Mouse (Mus musculus): ENCODE measurements around the gene Dph5. TPM values are rescaled to one million over a fixed set of nuclear protein-coding genes. Genes with fewer than 3 reads are reported as not detected.

Dph5 gene
- polyA plus RNA-seq, 1 experiment from 2014 or later: 30.5 TPM

DNA sequence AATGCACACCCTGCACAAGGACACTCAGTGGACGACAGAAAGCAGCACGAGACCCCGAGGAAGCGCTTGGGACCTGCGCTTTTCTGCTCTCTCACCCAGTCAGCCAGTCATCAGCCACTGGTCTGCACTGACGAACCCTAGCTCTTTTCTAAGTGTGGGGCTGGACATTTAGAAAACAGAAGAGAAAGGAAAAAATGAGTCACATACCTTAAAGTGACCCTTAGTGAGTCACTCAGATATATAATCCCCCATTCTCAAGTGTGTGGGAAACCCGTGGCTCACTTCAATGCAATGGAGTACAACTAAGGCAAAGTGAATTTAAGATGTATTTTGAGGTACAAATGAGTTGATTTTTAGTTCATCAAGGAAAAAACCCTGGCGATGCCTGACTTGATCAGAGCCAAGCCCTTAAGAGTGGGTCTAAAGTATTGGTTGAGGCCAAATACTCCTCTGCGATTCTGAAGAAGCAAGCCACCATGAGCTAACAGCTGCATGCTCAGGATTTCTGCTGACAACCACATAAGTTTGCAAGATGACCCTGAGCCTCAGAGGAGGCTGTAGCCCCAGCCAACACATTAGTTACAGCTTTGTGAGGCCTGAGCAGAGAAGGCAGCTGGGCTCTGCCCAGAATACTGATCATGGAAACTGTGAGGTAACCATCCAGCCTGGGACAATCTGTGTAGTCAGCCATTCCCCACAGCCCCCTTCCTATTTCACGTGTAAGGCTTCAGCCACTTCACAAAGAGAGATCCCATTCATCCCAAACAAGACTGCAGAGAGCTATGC lies 81.3 kb downstream of the Dph5 start:
- no peak for DNase-seq (ENCODE audit: low spot score)
- Histone ChIP-seq H3K36me3 (replicated peaks) (peaks cover 34% of the 10 kb centered on the region), H3K27ac (replicated peaks) (no peak overlapping the region), H3K9me3 (no peaks in the 10 kb centered on the region), H3K4me3 (no peak overlapping the region), H3K4me1 (peaks cover 8% of the 10 kb centered on the region), H3K27me3 (replicated peaks; ENCODE audit: low read depth, poor library complexity, severe bottlenecking) (no peaks in the 10 kb centered on the region)
- WGBS: 87% methylated on average over 10 of the region's 10 CpGs

GRCm38 (mm10) chr3:115971045-115971785 lies 83.6 kb downstream of the Dph5 start:
- no peak overlapping the region for H3K4me3 ChIP-seq
- H3K27ac ChIP-seq (replicated peaks): no peak overlapping the region
- H3K4me1 ChIP-seq: no peaks in the 10 kb centered on the region
- DNase-seq (ENCODE audit: low spot score): no peak
- WGBS: 96% methylated on average over 20 of the region's 20 CpGs
- H3K27me3 ChIP-seq (replicated peaks; ENCODE audit: low read depth, poor library complexity, severe bottlenecking): no peaks in the 10 kb centered on the region
- no peaks in the 10 kb centered on the region for H3K9me3 ChIP-seq
- peaks cover 53% of the 10 kb centered on the region for H3K36me3 ChIP-seq (replicated peaks)

DNA sequence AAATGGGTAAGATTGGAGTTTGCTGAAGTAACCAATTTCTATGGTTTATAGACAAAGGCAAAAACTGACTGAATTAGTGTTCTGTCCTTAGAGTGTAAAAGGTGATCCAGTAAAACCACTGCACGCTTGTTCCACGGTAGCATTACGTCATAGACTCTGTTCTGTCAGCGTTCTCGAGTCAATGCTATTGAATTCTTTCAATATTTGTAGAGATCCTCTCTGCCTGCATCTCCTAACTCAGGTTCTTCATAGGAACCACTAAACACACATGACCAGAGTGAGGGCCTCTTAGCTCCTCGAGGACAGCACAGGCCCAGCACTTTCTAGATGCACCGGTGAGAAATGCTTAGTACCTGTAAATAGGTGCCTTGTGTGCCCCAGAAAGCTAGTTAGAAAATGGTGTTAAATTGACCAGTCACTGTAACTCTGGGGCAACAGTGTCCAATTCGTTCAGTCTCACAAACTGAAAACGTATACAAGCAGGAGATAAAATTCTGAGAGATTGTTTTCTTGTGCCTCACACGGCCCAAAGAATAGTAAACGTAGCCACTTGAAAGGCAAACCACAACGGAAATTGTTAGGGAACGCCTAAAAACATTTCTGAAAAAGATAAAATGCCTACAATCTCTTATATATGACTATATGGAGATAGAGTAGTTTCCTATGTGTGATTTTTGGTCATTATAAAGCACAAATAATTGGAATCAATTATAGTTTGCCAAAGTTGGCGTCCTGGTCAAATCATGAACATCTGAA lies 84.4 kb downstream of the Dph5 start:
- H3K36me3 ChIP-seq (replicated peaks): peaks cover 60% of the 10 kb centered on the region

GRCm38 (mm10) chr3:115974228-115974627 lies 86.6 kb downstream of the Dph5 start:
- Histone ChIP-seq H3K27ac (replicated peaks) (no peak overlapping the region), H3K4me3 (no peak overlapping the region), H3K27me3 (replicated peaks; ENCODE audit: low read depth, poor library complexity, severe bottlenecking) (no peaks in the 10 kb centered on the region), H3K36me3 (replicated peaks) (peaks cover 75% of the 10 kb centered on the region), H3K9me3 (no peaks in the 10 kb centered on the region), H3K4me1 (no peaks in the 10 kb centered on the region)
- DNase-seq (ENCODE audit: low spot score): no peak
- 90% methylated on average over 6 of the region's 6 CpGs for WGBS

More for the DNA sequence above, 84.4 kb downstream of the Dph5 start:
- Histone ChIP-seq H3K9me3 (no peaks in the 10 kb centered on the region), H3K27ac (replicated peaks) (no peak overlapping the region), H3K4me3 (no peak overlapping the region), H3K4me1 (no peaks in the 10 kb centered on the region), H3K27me3 (replicated peaks; ENCODE audit: low read depth, poor library complexity, severe bottlenecking) (no peaks in the 10 kb centered on the region)
- DNase-seq (ENCODE audit: low spot score): no peak
- WGBS: 94% methylated on average over 14 of the region's 14 CpGs

DNA sequence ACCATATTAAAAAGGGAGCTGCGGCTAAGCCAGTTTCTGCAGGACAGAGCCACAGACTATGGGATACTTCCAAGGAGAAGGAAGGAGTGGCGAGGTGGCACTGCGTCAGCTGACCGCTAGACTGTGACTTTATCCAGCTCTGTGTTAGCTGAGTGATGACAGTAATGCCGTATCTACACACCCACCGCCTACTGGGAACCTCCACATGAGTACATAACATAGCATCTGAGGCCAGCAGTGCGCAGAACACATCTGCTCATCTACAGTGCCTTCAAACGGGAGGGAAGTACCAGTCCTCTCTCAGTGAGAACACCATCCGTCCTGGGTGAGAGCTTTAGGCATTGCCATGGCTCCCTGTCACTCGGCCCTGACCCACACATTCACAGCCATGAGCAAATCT lies 87.4 kb downstream of the Dph5 start:
- Histone ChIP-seq H3K9me3 (no peaks in the 10 kb centered on the region), H3K4me1 (no peaks in the 10 kb centered on the region), H3K36me3 (replicated peaks) (peaks cover 79% of the 10 kb centered on the region), H3K27ac (replicated peaks) (no peak overlapping the region), H3K27me3 (replicated peaks; ENCODE audit: low read depth, poor library complexity, severe bottlenecking) (no peaks in the 10 kb centered on the region), H3K4me3 (no peak overlapping the region)
- no peak for DNase-seq (ENCODE audit: low spot score)
- WGBS: 93% methylated on average over 10 of the region's 10 CpGs

DNA sequence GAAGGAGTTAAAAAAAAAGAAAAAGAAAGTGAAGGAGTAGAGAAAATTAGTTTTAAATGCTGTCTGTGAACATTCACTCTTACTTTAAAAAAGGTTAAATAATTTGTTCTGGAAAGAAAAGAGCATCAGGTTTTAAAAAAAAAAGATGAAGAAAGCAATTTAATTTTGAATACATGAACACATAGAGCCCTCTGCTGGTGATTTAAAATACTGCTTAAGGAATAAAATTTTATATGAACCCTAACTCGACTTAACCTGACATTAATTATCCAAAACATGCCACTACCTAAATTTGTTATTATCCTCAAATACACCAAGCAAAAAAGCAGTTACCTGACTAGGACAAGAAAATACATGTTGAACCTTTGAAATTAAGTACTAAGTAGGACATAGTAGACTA lies 91.4 kb downstream of the Dph5 start:
- H3K36me3 ChIP-seq (replicated peaks): peaks cover 76% of the 10 kb centered on the region
- H3K4me3 ChIP-seq: no peak overlapping the region
- no peak overlapping the region for H3K27ac ChIP-seq (replicated peaks)
- WGBS: 45% methylated on average over 1 of the region's 1 CpGs
- H3K27me3 ChIP-seq (replicated peaks; ENCODE audit: low read depth, poor library complexity, severe bottlenecking): no peaks in the 10 kb centered on the region
- H3K4me1 ChIP-seq: no peaks in the 10 kb centered on the region
- no peak for DNase-seq (ENCODE audit: low spot score)
- no peaks in the 10 kb centered on the region for H3K9me3 ChIP-seq

GRCm38 (mm10) chr3:115983217-115983616 lies 95.6 kb downstream of the Dph5 start:
- Histone ChIP-seq H3K4me1 (no peaks in the 10 kb centered on the region), H3K9me3 (no peaks in the 10 kb centered on the region), H3K36me3 (replicated peaks) (peaks cover 75% of the 10 kb centered on the region), H3K27ac (replicated peaks) (no peak overlapping the region), H3K27me3 (replicated peaks; ENCODE audit: low read depth, poor library complexity, severe bottlenecking) (no peaks in the 10 kb centered on the region), H3K4me3 (no peak overlapping the region)
- no peak for DNase-seq (ENCODE audit: low spot score)
- 97% methylated on average over 8 of the region's 8 CpGs for WGBS

Small RNA genes lying within 50 kb of the gene (microRNA-seq; reads per million reads assigned to microRNA genes)
- gene Mir669n: not detected

Other genes starting within 250 kb of the Dph5 start
- gene S1pr1, start 172.8 kb upstream of the Dph5 start, polyA plus RNA-seq (2016; fragmentation: Nextera tagmentation; extraction: Ambion mirVana): 10.8 and 11.2 TPM in 2 replicates
- gene Slc30a7, start 119.6 kb downstream of the Dph5 start, polyA plus RNA-seq (2016; fragmentation: Nextera tagmentation; extraction: Ambion mirVana): 24.6 and 28.8 TPM in 2 replicates
- 17.4 and 17.9 TPM in 2 replicates for gene Extl2, start 119.6 kb downstream of the Dph5 start, polyA plus RNA-seq (2016; fragmentation: Nextera tagmentation; extraction: Ambion mirVana)
- 28.5 and 35.9 TPM in 2 replicates for gene Vcam1, start 241.9 kb downstream of the Dph5 start, polyA plus RNA-seq (2016; fragmentation: Nextera tagmentation; extraction: Ambion mirVana)

All from embryonic facial prominence, embryonic 10.5 days (tissue).